Mouse (Mus musculus) intestine, postnatal 0 days (tissue): ENCODE results near the gene Igf1r. TPM values are rescaled to one million over a fixed set of nuclear protein-coding genes. Genes with fewer than 3 reads are reported as not detected.

Experiments
- ATAC-seq: fragments of 200-750 bp; cut with Nextera tagmentation; 2 replicates; pipeline ENCODE4 v1.8.0; 2017; ENCODE audit warnings: mild to moderate bottlenecking, moderate TSS enrichment, moderate library complexity
- H3K27ac ChIP-seq: fragments of 300-500 bp; sonication (generic); 2 replicates; pipeline ENCODE4 v1.5.1; 2014; ENCODE audit warnings: mild to moderate bottlenecking, low read depth, low read length, moderate library complexity
- H3K27me3 ChIP-seq: fragments of 300-500 bp; sonication (generic); replicated peaks from 2 replicates; pipeline ENCODE4 v1.6.1; 2014; ENCODE audit warnings: low read length, mixed read lengths; ENCODE audit not compliant: control insufficient read depth, insufficient read depth
- H3K36me3 ChIP-seq: fragments of 300-500 bp; sonication (generic); 2 replicates; pipeline ENCODE4 v1.6.1; 2014; ENCODE audit warnings: mild to moderate bottlenecking, moderate library complexity; ENCODE audit not compliant: control insufficient read depth, insufficient read depth
- H3K4me1 ChIP-seq: fragments of 300-500 bp; sonication (generic); replicated peaks from 2 replicates; pipeline ENCODE4 v1.6.1; 2014; ENCODE audit warnings: antibody characterized with exemption, low read length, mixed read lengths; ENCODE audit not compliant: control insufficient read depth, insufficient read depth
- H3K4me2 ChIP-seq: fragments of 300-500 bp; sonication (generic); replicated peaks from 2 replicates; pipeline ENCODE4 v1.6.1; 2014; ENCODE audit warnings: low read depth, mild to moderate bottlenecking, moderate library complexity
- H3K4me3 ChIP-seq: fragments of 300-500 bp; sonication (generic); 2 replicates; pipeline ENCODE4 v1.5.1; 2014; ENCODE audit warnings: low read depth, low read length
- H3K9ac ChIP-seq: fragments of 300-500 bp; sonication (generic); 2 replicates; pipeline ENCODE4 v1.6.1; 2014; ENCODE audit warnings: mild to moderate bottlenecking, low read depth, low read length
- H3K9me3 ChIP-seq: fragments of 300-500 bp; sonication (generic); 2 replicates; pipeline ENCODE4 v1.6.1; 2016; ENCODE audit warnings: mixed run types; ENCODE audit not compliant: control insufficient read depth
- CTCF ChIP-seq: sonication (generic); IDR thresholded peaks from 2 replicates; pipeline ENCODE4 v1.5.1; 2016; ENCODE audit warnings: low read depth, mild to moderate bottlenecking, control low read depth, antibody characterized with exemption, moderate library complexity
- WGBS: fragments of 180-500 bp; shearing (Covaris S2); extraction: QIAGEN DNeasy Blood & Tissue Kit; methylation state at CpG from one replicate; pipeline ENCODE4 v1.1.7; 2014; 5-methylcytosine and 5-hydroxymethylcytosine counted together
- polyA plus RNA-seq: library from polyadenylated mRNA; unstranded; fragments of >200 nt; fragmentation: Nextera tagmentation; extraction: Ambion mirVana; gene quantifications from 2 replicates; pipeline ENCODE4 v1.2.1, GENCODE M21; 2015

The Igf1r gene
- polyA plus RNA-seq, 1 experiment from 2014 or later, result 5.3 TPM

DNA sequence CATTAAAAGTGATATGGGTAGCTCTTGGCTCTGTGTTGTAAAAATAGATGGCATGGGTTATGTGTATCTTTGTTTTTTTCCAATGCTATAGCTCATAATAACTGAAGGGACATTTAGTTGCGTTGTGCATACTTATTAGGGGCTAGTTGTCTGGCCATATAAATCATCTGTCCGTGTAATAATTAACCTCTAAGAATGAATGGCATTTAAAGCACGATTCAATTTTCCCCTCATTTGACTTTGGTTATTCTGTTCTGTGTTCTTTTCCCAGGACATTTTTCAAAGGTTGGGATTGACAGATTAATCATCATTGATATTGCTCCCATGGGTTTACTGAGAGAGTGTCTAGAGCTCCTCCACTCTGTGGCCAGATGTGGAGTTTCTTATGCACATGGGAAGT, 72.8 kb downstream of the Igf1r start:
- Histone ChIP-seq H3K4me2 (no peak overlapping the region), H3K36me3 (no peaks in the 10 kb centered on the region), H3K27me3 (no peaks in the 10 kb centered on the region), H3K9me3 (no peaks in the 10 kb centered on the region), H3K4me1 (no peaks in the 10 kb centered on the region), H3K4me3 (no peak overlapping the region), H3K27ac (no peak overlapping the region), H3K9ac (no peak overlapping the region)
- no peak for ATAC-seq
- TF ChIP-seq CTCF, result no peak
- 45% methylated on average over 3 of the region's 3 CpGs for WGBS

DNA sequence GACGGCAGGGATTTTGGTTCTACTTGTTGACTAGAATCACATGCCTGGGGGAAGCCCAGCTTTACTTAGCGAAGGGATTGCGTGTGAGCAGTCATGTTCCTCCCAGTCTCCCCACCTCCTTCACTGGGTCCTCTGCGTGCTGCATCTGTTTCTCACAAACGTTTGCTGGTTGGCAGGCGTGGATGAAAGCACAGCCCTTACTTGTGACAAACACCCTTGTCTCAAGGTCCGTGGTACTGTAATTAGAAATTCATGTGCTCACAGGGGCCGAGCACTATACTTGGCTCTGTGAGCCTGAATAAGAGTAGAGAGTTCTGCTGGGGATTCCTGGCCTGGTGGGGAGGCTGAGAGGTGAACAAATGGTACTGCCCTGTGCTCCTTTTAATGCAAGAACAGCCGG, 73.4 kb downstream of the Igf1r start:
- Histone ChIP-seq H3K4me2 (no peak overlapping the region), H3K4me1 (no peaks in the 10 kb centered on the region), H3K9ac (no peak overlapping the region), H3K27ac (no peak overlapping the region), H3K27me3 (no peaks in the 10 kb centered on the region), H3K9me3 (no peaks in the 10 kb centered on the region), H3K36me3 (no peaks in the 10 kb centered on the region), H3K4me3 (no peak overlapping the region)
- ATAC-seq, result no peak
- 77% methylated on average over 9 of the region's 9 CpGs for WGBS
- TF ChIP-seq CTCF, result no peak

DNA sequence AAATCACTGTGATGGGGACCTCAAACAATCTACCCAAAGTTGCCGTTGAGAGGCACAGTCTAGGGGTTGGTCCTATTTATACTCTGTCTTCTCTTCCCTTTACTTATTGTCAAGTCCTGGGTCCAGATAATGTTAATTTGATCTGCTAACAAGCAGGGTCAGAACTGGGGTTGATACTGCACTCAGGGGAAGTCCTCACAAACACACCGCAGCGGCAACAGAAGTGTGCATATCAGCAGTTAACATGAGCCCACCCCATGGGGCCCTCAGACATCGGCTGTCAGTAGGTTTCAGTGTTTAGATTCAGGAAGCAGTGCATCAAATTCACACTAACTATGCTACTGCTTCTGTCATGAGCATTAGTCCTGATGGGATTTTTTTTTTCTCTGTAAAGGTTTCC, 75.5 kb downstream of the Igf1r start:
- H3K27me3 ChIP-seq, result no peaks in the 10 kb centered on the region
- no peak for TF ChIP-seq CTCF
- no peak overlapping the region for H3K4me2 ChIP-seq
- no peaks in the 10 kb centered on the region for H3K9me3 ChIP-seq
- H3K4me1 ChIP-seq, result no peaks in the 10 kb centered on the region
- no peak overlapping the region for H3K9ac ChIP-seq
- H3K27ac ChIP-seq, result no peak overlapping the region
- no peak overlapping the region for H3K4me3 ChIP-seq
- 60% methylated on average over 4 of the region's 4 CpGs for WGBS
- ATAC-seq, result no peak
- no peaks in the 10 kb centered on the region for H3K36me3 ChIP-seq

DNA sequence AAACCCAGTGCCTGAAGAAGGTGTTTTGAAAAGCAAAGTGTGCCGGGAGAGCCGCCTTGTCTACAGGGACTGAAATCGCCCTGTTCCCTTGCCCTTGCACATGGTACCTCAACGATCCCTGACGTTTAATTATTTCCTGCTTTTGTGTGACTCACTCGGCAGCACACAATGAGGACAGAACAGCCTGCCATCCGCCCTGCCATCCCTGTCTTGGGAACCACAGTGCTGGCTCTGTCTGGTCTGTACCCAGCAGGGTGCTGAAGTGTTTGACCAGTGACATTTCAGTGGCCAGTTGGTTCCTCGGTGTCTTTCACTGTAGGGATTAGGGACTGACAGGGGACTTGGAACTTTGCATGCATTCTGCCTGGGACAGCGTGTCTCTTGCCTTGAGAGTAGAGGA, 78.2 kb downstream of the Igf1r start:
- WGBS, result 51% methylated on average over 9 of the region's 9 CpGs
- H3K4me1 ChIP-seq, result no peaks in the 10 kb centered on the region
- ATAC-seq, result no peak
- no peak overlapping the region for H3K4me3 ChIP-seq
- no peaks in the 10 kb centered on the region for H3K27me3 ChIP-seq
- H3K9ac ChIP-seq, result no peak overlapping the region
- no peaks in the 10 kb centered on the region for H3K9me3 ChIP-seq
- no peak overlapping the region for H3K4me2 ChIP-seq
- no peaks in the 10 kb centered on the region for H3K36me3 ChIP-seq
- TF ChIP-seq CTCF, result no peak
- no peak overlapping the region for H3K27ac ChIP-seq

- H3K36me3 ChIP-seq, result no peaks in the 10 kb centered on the region
- no peaks in the 10 kb centered on the region for H3K4me1 ChIP-seq
- H3K27ac ChIP-seq, result no peak overlapping the region
- 82% methylated on average over 4 of the region's 4 CpGs for WGBS
- no peak overlapping the region for H3K9ac ChIP-seq
- no peak overlapping the region for H3K4me3 ChIP-seq
- TF ChIP-seq CTCF, result no peak
- no peak overlapping the region for H3K4me2 ChIP-seq
- no peak for ATAC-seq
- H3K9me3 ChIP-seq, result no peaks in the 10 kb centered on the region
- no peaks in the 10 kb centered on the region for H3K27me3 ChIP-seq
These were observed 83.9 kb downstream of the Igf1r start for GRCm38 (mm10) chr7:68036527-68036926.

DNA sequence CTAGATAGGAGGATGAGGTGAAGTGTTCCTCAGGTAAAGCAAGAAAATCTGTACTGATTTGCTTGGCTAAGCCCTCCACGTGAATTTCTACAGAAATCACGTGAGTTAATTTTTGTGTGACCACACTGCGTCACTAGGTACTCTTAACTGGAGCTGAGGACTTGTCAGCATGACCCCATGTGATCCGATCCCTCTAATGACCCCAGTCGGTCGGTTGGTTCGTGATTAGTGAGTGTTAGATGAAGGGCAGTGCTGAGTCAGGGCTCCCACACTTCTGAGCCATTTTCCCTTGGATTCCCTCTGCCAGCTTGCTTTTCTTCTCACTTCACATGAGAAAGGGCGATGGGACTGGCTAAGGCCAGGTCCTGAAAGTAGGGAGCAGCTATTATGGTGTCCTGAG, 86.2 kb downstream of the Igf1r start:
- H3K9ac ChIP-seq, result no peak overlapping the region
- no peak for TF ChIP-seq CTCF
- no peaks in the 10 kb centered on the region for H3K9me3 ChIP-seq
- no peak overlapping the region for H3K4me3 ChIP-seq
- no peaks in the 10 kb centered on the region for H3K36me3 ChIP-seq
- H3K4me2 ChIP-seq, result no peak overlapping the region
- no peaks in the 10 kb centered on the region for H3K27me3 ChIP-seq
- WGBS, result 83% methylated on average over 8 of the region's 8 CpGs
- no peaks in the 10 kb centered on the region for H3K4me1 ChIP-seq
- ATAC-seq, result no peak
- H3K27ac ChIP-seq, result no peak overlapping the region

- Histone ChIP-seq H3K4me3 (no peak overlapping the region), H3K4me1 (no peaks in the 10 kb centered on the region), H3K9me3 (no peaks in the 10 kb centered on the region), H3K27me3 (no peaks in the 10 kb centered on the region), H3K4me2 (no peak overlapping the region), H3K27ac (no peak overlapping the region), H3K36me3 (no peaks in the 10 kb centered on the region), H3K9ac (no peak overlapping the region)
- TF ChIP-seq CTCF, result no peak
- no peak for ATAC-seq
- whole genome bisulfite sequencing, result 59% methylated on average over 2 of the region's 2 CpGs
These were observed 86.9 kb downstream of the Igf1r start for GRCm38 (mm10) chr7:68039550-68039949.
